Mouse (Mus musculus): ENCODE measurements around the gene Notum.

Notum gene

DNA sequence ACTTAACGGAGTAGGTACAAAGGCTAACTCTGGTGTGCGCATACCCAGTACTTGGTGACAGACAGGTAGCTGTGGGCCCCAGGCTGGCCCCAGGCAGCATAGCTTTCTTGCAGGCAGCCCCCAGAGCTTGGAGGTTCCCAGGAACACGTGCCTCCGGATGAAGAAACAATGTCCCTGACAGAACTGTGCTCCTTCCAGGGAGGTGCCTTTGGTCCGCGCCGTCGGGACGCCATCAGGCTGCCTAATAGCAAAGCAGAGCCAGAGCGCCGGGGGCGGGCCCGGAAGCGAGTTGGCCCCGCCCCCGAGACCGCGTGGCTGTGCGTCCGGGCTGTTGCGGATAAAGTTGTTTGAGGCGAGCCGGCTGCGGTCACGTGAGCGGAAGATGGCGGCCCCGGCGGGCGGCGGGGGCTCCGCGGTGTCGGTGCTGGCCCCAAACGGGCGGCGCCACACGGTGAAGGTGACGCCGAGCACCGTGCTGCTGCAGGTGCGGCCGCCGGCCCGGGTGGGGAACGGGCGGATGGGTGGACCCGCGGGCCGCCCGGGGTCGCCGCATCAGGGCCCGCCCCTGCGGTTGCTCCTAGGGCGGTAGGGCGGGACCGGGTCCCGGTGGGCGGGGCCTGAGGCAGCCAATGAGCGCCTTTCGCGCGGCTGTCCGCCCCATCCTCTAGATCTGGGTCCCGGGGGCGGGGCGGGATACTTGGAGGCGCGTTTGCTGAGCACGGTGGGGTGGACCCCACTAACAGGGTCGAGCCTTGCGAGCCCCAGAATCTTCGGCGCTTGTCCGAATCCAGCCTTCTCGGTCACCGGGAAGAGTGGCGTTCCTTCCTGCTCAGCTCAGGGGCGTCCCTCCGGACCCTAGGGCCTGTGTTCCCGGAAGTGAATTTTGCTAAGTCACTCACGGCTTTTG, 12.0 kb upstream of the Notum start, which contains the start of gene Aspscr1:
Gene Aspscr1 (plus strand): TSS at position 287 of the 907 bp plus-strand sequence.
- peak; percentile 92 for DNase-seq

DNA sequence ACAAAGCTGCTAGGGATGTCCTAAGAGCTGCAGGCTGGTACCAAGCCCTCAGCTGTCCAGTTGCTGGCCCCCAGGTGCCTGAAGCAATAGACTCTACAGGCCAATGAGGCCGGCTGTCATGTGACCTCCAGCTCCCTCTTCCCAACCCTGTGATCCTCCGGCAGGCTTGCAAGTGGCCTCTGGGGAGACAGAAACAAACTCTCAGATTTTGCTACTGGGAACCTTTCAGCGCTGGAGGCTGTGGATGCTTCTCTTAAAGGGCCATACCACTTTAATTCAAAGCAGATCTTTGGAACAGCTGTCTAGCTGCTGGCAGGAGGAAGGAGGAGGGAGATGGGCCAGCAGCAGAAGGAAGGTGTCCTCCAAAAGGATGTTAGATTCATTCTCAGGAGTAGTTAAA, 5.6 kb upstream of the Notum start:
- DNase-seq, result no peak

DNA sequence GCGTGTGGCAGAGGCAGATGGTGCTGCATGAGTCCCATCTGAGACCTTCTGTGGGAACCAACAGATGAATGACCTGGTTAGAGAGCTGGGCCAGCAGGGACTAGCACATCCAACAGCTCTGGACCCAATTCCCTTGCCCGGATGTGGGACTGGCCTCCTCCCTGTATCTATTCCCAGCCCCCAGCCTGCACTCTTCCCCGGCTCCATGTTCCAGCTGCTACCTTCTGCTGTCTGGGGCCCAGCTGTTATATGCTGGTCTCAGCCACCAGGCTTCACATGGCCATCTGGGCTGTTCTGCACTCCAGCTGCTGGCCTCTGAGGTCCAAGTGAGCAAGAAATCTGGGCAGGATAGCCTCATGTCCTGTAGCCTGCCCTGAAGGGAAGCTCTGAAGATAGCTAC, 4.4 kb upstream of the Notum start:
- DNase-seq, result no peak

DNA sequence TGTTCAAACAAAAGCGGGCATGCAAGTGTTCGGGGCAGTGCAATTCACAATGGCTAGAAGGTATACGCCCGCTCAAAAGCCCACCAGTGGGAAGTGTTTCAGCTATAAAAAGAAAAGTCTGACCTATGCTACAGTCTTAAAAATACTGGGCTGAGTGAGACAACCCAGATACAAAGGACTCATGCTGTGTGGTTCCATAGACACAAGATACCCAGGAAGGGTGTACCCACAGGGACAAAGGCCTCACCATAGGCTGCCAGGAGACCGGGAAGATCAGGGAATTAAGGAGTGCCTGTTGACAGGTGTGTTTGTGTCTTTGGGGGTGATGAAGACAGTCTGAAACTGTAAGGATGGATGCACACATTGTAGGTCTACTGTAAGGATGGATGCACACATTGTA, 2.7 kb upstream of the Notum start:
- no peak for DNase-seq

DNA sequence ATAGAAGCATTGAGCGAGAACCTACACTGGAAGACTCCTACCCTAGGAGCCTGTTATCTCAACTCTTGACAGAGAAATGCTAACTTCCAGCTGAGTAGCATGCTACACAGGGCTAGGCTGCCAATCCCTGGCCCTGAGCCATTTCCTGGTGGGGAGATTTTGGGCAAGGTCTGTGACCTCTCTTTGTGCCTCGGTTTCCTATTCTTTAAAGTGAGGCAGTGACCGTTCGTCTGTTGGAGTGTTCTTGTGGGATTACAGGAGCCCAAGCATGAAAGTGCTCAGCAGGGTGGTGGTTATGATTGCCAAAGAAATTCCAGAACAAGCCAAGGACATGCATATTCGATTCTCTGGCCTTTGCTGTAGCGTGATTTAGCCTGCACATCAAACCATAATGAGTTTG, 1.8 kb upstream of the Notum start:
- no peak for DNase-seq

DNA sequence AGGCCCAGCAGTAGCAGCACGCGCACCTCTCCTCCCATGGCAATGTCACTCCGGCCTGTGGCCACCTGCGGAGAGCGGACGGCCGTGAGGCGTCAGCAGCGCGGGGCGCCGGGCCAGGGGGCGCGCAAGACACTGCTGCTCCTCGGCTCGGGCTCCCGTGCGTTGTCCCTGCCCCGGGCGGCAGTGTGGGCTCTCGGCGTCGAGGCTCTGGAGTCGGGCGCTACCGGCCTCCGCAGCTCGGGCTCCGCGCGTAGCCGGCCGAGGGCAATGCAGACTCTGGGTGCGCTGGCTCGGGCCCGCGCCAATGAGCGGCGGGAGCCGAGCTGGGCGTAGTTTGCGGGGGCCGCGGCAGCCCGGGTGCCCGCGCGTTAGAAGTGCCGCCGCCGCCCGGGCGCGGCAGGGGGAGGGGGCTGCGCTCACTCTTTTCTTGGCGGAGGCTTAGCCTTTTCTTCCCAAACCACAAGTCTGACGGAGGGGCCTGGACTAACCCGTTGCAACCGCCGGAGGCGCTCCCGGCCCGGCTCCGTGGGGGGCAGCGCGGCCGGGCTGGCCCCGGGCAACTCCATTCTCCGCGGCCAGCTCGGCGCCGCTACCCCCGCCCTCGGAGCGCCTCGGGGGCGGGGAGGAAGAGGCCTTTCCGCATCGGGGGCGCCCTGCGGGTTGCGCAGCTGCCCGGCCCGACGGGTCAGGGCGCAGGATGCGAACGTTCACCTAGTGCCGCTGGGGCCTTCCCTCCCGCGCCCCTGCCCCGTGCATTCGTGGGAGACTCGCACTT, 487 bp downstream of the Notum start:
- no peak for DNase-seq

DNA sequence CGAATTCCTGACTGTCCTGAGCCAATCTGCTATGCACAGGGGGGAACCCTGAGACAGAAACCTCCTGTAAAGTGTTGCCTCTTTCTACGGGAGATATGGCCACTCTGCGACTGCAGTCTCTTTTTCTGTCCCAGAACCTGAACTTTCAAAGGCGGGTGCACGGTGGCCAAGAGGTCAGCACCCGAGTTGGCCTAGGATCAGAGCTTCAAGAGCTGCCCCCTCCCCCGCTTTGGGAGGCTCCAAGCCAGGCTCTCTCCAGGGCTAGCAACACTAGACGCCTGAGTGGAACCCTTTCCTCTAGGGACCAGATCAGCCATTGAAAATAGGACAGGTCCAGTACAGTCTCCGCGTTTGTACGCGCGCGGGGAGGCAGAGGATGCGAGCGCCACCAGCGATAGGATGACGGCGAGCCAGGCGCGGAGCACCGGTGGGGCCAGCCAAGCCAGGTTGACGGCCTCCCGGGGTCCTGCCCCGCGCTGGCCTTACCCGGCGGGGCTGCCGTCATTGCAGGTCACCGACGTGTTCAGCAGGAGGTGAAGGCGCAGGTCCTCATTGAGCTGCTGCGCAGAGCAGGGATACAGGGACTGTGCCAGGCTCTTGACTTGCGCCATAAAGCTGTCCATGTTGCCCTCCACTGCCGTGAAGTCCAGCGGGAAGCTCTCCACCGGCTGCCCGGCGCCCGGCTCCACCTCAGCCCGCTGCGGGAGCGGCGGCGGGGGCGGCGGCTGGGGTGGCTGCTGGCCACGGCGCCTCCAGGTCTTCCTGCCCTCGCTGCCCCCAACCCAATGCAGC, 1.3 kb downstream of the Notum start:
- DNase-seq, result no peak

DNA sequence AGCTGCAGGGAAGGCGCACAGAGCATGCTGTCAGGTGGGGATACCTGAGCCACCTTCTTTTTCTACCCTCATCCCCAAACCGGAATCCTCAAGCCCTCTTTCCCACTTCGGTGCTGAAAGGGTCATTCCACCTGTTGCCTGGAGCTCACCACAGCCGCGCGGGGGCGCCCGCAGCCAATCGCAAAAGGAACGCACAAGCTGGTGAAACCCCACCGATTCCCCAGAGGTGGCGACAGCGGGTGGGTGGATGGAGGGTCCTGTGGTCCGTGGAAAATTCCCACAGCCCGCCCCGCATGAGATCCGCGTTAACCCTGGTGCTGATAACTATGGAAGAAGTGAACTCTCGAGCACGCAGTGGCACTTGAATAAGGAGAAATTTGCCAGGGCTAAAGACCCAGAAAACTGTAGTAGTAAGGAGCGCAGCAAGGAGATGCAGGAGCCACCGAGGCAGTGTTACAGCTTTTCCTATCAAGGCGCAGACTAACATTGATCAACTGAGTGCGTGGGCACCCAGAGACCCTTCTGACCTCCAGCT, 2.0 kb downstream of the Notum start:
- DNase-seq, result peak; percentile 62 to 70

DNA sequence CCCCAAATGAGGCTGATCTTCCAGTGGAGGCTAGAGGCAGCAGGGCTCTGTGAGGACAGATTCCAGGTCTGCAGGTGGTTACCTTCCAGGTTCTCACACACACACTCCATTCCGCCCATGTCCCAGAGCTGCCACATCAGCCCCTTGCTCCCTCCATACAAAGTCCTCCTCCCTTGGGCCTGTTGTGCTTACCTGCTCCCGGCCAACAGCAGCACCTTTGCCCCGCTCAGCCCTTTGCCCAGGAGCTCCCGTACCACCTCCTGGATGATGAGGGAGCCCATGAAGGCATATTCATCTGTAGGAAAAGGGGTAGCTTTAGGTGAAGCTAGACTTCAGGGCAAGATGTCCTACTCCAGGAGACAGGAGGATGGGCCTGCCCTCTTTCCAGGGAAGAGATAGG, 3.7 kb downstream of the Notum start:
- no peak for DNase-seq

DNA sequence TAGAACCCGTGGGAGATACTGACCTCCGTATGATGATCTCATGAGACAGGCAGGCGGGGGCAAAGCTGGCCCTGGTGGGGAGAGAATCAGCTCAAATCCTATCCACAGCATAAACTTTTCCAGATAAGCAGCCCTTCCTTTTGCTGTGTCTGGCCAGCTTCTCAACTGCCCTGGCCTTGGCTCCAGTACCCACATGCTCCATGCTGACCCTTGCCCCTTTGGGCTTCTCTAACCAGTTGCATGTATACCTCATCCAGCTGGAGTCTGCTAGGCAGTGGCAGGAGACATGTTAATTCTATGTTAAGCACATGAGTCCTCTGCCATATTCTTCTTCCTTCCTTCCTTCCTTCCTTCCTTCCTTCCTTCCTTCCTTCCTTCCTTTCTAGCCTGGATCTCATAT, 6.2 kb downstream of the Notum start:
- DNase-seq, result no peak

DNA sequence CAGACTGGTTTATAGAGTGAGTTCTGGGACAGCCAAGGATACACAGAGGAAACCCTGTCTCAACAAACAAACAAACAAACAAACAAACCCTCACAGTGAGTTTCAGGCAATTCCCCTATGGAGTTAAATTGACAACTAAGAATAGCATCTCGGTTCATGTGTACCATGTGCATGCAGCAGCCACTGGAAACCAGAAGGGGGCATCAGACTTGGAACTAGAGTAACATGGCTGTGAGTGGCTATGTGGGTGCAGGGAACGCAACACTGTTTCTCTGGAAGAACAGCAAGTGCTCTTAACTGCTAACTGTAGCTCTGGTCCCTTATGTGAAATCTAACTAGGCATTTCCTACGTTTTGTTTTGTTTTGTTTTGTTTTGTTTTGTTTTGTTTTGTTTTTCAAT, 9.1 kb downstream of the Notum start:
- no peak for DNase-seq

DNA sequence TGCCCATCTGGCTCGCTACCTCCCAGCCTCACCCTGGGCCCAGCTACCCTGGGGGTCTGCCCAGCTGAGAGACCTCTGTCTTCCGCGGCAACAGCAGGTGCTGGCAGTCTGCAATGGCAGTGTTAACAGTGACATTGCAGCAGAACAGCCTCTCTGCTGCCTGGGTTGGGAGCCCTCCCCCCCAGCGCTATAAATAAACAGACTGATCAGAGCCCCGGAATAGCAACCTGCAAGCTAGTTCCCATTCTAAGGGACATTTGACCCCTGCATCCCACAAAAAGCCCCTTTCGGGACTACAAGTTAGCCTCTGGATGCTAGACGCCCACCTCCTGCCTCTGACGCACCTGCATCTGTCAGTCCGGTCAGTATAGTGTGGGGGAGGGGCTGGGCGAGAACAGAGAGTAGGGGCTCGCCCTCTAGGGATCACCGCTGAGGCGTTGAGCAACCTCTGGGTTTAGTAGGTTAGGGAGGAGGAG, 12.9 kb downstream of the Notum start, which contains the start of gene Myadml2:
Gene Myadml2 (minus strand): TSS at position 158 of the 476 bp plus-strand sequence.
- DNase-seq, result peak in 1 of 2 experiments; percentile 49

DNA sequence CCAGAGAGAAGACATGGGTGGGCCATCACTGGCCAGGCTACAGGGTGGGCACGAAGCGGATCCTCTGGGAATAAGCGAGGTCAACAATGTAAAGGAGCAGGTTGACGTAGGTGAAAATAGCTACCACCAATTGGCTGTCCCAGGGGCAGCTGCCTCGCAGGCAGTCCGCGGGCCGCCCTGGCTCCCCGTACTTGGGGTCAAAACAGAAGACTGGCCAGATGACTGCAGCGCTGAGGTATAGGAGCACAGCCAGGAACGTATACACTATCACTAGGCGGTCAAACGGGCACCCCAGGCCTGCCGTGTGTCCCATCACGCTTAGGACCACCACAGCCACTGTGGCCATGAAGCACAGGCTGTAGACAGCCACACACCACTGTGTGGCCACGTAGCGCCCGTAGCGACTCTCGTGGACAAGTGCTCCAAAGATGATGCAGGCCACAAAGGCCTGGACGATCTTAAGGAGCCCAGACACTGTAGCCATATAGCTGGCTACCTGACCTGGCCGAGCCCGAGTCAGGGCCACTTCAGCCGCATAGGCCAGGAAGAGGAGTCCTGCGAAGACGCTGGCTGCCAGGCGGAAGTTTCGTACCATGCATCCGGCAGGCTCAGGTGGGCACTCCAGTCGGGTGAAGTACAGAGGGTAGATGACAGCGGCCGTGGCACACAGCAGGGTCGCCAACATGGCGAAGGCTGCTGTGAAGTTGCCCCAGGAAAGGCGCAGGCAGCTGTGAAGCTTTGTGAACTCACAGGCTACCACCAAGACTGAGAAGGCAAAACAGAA, 13.7 kb downstream of the Notum start:
- no peak for DNase-seq

DNA sequence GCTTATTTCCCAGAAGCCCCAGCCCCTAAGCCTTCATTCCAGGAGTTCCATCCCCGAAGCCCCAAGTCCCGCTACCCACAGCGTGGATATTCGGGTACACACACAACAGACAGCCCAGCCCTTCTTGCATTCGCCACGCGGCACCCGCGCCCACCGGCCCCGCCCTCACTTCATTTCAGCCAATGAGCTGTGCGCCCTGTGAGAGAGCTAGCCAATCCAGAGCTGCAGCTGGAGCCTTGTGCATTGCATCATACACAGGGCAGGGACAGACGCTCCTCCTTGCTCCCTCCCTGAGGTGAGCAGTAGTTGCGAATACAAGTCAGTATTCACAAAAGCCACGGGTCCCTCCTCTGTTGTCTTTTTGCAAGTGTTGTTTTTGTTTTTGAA, 17.4 kb downstream of the Notum start, which contains the start of gene Pycr1:
Gene Pycr1 (minus strand): TSS at position 169 of the 387 bp plus-strand sequence.
- DNase-seq, result peak; percentile 91 to 92

DNA sequence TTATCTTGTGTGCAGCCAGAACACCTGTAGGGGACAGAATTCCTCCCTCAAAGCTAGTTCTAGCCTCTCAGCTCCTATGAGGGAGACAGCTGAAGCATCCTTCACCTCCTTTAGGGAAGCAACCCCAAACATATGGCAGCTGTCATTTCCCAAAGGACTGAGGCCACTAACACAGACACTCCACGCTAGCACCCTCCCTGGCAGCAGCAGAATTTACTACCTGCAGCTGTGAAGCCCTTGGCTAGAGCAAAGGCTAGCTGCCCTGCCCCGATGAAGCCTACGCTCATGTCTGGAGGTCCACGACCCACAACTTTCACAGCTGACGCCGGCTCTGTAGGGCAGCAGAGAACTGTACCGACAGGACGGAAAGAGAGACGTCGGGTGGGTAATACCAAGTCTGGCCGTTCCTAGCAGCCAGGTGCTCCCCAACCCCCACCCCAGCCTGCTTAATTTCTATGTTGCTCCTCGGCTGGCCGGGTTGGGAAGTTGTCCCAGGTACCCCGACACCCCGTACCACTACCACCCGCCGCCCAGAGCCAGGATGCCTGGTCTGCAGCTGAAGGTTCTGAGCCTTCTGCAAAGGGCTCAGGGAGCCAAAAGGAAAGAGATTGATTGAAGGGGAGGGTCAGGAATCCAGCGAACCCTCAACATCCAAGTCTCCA, 17.9 kb downstream of the Notum start:
- peak; percentile 31 to 33 for DNase-seq

DNA sequence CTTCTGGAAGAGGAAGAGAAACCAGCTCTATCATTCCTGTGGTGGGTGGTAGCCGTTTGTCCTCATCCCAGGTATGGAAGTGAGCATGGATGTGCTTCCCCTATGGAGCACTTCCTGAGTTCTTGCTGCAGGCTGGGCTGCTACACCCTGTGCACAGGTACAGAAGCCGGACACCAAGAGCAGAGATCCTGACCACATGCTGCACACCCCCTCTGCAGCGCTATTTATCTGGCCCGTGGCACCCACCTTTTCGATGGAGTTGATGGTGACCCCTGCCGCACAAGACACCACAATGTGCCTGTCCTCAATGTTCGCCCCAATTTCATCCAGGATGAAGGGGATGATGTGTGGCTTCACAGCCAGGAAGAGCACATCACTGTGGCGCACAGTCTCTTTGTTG, 19.1 kb downstream of the Notum start:
- no peak for DNase-seq

DNA sequence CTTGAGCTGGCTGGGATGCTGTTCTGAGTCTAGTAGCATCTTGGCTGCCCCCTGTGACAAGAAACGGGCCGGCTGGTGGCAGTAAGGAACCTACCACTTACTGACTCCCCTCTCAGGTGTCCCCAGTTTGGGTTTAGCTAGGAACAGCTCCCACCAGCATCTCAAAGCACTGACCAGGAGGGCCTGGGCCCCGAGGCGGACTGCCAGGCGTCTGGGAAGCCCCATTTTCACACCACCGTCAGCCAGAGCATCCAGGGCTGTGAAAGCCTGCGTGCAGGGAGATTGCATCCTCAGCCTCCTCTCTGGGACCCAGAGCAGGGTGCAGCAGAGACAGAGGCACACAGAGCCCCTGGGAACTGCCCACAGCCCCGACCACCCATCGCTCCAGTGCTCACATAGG, 19.7 kb downstream of the Notum start:
- no peak for DNase-seq

DNA sequence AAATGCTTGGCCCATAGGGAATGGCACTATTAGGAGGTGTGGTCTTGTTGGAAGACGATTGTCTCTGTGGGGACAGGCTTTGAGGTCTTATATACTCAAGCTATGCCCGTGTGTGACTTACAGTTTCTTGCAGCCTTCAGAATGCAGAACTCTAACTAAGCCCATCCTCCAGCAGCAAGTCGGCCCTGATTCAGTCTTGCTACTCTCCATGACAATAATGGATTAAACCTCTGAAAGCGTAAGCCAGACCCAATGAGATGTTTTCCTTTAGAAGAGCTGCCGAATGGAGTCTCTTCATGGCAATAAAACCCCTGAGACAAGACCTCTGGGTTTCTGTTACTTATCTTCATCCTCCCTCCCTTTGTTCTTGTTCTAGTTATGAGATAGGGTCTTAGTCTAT, 26.2 kb downstream of the Notum start:
- DNase-seq, result no peak

DNA sequence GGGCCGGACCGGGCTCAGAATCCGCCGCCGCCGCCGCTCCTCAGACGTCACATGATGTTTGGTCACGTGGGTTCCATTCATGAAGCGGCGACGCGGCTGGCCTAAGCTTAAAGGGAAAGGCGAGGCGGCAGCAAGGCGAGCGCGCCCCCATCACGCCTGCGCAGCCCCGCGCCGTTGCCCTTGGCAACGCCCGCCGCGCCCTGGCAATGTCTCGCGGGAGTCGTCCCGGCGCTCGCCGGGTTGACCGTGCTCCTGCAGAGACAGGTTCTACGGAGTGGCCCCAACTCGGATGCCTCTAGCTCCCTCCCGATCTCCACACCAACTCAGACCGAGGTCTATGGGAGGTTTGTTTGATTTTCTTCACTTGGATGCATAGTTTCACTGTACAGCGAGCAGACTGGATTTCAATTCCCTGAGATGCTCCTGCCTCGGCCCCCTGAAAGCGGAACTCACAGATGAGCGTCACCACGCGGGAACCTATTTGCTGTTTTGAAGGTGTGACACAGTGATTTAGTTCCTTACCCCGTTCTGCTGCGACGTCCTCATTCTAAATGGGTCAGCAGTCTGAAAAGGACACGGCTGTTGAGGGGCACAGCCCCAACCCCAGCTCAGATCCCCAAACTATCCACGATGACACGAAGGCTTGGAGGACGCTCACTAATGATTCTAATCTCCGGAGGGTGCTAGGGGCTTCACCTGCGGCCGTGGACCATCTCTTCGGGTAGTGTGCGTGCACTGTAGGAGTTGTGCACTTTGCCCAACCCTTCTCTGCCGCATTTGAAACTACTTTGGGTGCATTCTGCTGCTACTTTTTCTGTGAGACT, 27.2 kb downstream of the Notum start, which contains the start of gene Mafg:
Gene Mafg (minus strand): TSS at position 81 of the 824 bp plus-strand sequence.
- DNase-seq, result peak; percentile 79 to 82
